Mouse (Mus musculus) mesoderm, embryonic 11.5 days (tissue): ENCODE results near the gene Armc8.
A peak's percentile ranks its signal among the peaks of the same experiment; 100 is the strongest.

Experiments used
- DNase-seq: peaks from one replicate; pipeline ENCODE4 v3.0.0-alpha.2; 2012; ENCODE audit warnings: low read depth, low spot score

Armc8 gene

DNA sequence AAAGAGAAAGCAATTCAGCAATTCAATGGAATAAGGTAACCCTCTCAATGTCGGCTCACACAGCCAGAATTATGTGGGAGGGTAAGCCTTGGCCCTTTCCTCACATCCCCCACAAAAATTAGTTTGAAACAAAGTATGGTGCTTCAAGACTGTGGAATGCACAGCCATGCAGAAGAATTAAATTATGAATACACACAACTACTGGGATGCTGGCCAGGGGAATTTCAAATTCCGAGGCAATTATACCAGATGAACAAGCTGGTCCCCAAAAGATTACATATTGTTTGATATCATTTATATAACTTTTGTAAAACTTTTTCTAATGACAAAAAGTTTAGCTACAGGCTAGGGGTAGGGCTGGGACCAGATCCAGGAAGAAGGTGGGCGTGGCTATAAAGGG, 121.4 kb downstream of the Armc8 start:
- no peak for DNase-seq

GRCm38 (mm10) chr9:99446259-99446658, 122.4 kb downstream of the Armc8 start:
- DNase-seq: no peak

GRCm38 (mm10) chr9:99444590-99445178, 124.0 kb downstream of the Armc8 start:
- DNase-seq: peak; percentile 65

DNA sequence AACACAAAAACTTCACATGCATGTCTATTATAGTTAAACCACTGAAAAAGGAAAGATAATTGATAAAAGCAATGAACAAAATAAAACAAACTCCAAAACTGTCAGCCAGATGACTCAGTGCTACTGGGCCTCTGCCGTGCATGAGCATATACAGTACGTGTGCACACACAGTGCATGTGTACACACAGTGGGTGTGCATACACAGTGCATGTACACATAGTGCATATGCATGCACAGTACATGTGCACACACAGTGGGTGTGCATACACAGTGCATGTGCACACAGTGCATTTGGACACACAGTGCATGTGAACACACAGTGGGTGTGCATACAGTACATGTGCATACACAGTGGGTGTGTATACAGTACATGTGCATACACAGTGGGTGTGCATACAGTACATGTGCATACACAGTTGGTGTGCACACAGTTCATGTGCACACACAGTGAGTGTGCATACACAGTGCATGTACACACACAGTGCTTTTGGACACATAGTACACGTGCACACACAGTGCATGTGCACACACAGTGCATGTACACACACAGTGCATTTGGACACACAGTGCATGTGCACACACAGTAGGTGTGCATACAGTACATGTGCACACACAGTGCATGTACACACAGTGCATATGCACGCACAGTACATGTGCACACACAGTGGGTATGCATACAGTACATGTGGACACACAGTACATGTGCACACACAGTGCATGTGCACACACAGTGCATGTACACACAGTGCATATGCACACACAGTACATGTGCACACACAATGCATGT, 126.9 kb downstream of the Armc8 start:
- no peak for DNase-seq

GRCm38 (mm10) chr9:99440941-99441340, 127.8 kb downstream of the Armc8 start:
- no peak for DNase-seq

DNA sequence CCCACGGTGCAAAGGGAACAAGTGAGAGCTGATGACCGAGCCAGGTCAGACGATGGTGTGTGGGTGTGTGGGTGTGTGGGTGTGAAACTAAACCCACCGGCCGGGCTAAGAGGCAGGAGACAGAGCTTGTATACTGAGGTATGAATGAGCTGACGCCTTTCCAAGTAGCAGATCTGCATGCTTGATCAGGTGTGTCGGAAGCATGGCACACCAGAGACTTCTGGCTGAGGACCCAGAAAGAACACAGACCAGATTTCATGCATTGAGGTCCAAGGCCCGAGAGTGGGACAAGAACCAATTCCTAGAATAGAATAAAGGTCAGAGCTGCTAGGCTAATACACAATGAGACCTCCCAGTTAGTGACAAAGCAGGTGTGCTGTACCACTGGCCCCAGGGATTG, 129.6 kb downstream of the Armc8 start:
- no peak for DNase-seq

DNA sequence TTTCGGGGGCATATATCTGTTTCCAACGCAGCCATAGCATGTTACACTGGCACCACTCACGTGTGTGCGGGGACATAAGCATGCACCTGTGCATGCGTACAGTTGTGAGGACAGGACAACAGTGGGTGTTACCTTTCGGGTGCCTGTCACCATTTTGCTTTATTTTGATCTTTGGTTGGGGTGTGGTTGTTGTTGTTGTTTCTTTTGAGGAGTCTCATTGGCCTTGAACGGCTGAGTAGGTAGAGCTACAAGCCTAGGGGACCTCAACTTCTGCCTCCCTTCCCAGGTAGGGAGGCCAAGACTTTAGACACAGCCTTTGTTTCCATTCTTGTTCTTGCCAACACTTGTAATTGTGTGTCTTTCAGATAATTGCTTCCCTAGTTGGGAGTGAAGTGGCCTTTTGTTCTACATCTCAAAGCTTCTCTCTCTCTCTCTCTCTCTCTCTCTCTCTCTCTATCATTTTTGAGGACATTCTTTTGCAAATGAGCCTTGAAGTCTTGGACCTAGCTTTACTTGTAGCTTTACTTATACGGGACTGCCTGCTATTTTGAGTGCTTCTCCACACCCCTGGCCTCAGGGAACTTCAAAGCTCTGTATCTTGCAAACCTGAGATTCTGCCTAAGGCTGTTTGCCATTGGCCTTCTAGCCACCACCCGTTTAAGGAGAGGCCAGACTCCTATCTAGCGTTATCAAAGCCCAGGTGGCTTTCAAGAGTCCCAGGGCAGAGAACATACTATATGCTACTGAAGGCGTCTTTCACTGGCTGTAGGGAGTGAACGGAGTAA, 130.7 kb downstream of the Armc8 start:
- no peak for DNase-seq

- DNase-seq: no peak
Observed at GRCm38 (mm10) chr9:99437031-99437764, 131.5 kb downstream of the Armc8 start, which contains the start of gene Mras. TSS of gene Mras (minus strand) at chr9:99437381.

GRCm38 (mm10) chr9:99436182-99437030, 132.3 kb downstream of the Armc8 start:
- DNase-seq: peak; percentile 50

DNA sequence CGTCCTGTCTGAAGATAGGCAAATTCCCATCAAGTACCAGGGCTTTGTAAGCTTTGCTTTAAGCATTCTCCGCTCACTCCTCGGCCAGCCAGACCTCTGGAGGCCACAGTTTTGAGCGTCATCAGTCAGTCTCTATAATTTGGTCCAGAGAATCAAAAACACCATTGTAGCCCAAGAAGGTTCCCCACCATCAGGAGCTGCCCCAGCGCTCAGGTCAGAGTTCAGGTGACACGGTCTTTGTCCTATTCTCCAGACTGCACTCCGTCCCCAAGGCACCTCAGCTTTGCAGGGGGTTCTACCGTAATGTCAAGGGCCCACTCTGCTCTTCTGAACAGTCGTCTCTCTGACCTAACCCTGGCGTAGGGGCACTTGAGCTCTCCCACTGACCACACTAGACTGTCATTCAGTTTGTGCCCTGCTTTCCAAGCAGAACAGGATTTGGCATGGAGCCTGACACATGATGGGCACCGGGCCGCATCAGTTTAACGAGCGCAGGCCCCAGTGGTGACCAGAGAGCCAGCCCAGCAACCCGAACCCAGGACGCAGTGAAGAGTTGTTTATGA, 133.0 kb downstream of the Armc8 start:
- DNase-seq: peak; percentile 30

- peak; percentile 28 for DNase-seq
Observed at GRCm38 (mm10) chr9:99434892-99435618, 133.6 kb downstream of the Armc8 start.

DNA sequence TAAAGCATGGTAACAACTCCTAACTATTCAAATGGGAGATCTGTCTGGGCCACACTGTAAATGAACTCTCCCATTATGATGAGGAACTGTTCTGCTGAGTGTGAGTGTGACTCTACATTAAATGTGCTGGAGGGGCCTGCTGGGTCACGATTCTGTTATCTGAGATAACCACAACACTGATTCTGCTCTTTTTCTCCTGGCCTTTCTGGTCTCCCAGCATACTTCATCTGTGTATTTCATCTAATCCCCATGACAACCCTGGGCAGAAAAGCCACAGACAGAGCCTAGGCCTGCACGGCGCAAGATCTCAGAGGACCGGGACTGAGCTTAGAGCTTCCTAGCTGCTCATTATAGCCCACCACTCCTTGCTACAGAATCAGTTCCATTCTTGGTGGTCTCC, 136.2 kb downstream of the Armc8 start:
- no peak for DNase-seq

DNA sequence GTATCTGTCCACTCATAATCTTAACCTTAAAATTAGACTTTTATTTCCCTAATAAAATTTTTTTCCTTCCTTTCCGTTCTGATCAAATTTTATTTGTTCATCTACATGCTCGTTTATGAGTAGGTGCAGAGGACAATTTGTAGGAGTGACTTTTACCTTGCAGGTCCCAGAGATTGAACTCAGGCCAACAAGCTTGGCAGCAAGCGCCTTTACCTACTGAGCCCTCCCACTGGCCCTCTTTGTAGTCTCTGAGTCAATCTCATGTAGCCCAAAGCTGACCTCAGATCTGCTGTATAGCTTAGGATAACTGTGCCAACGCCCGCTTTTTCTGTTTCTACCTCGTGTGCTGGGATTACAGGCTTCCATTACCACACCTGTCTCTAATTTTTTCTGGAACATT, 136.7 kb downstream of the Armc8 start:
- no peak for DNase-seq

DNA sequence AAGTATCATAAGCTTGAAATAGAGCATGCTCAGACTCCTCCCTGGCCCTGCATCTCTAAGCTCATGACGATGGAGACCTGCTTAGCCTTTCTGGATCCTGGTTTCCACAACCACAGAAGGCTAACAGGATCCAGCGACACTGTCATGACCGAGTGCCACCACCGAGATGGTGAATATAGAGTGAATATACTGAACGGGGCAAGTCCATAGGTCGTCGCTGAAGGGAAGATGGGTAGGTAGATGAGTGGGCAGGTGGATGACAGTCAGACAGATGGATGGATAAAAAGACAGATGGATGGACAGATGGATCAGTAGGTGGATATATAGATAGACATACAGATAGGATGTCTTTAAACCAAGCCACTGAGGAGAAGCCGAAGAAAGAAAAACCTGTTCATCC, 137.4 kb downstream of the Armc8 start:
- DNase-seq: no peak

- DNase-seq: no peak
Observed at GRCm38 (mm10) chr9:99430806-99431205, 137.9 kb downstream of the Armc8 start.

DNA sequence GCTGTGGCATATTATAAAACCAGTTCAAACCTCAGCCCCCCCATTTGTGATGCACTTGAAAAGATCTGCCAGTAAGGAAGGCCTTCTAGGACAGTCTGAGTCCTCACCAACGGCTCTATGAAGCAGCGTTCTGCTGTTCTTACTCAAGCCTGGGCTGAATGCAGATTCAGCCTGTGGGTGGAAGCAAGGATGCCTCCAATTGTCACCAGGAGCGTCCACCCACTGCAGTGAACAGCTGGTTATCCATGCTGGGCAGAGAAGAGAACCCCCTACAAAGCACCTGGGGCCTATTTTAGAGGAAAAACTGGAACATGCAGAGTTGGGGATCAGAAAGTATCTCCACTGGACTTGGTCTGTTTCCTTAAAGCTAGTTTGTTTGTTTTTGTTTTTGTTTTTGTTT, 138.9 kb downstream of the Armc8 start:
- DNase-seq: no peak

DNA sequence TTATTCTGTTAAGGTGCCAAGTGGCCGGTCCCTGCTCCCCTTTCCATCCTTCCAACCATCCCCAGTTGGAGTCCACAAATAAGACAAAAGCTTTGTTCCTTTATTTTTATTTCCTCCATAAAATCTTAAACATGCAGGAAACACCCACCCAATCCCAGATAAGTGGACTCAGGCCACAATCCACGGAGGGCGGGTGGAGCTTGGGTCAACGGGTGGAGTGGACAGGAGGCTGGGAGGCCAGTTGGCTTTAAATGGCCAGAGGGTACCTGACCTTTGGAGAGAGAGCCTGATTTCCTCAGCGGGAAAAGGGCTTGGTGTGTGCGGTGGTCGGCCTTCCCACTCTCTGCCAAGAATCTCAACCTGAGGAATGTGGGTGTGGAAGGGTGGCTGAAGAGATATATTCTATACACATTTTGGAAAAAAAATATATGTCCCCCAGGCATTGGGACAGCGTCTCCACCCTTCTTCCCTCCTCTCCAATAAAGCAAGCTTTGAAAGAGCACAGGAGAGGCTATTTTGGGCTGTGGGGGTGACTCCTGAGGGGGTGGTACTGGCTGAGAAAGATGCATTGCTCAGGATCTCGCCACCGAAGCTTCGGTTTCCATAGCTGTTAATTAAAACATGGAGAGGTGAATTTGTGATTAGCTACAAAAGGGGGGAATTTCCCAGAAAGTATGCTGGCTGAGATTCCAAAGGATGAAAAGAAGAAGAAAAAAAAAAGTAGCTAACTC, 139.9 kb downstream of the Armc8 start:
- no peak for DNase-seq
